Mouse (Mus musculus): ENCODE results near the gene Babam2.

The Babam2 gene

GRCm38 (mm10) chr5:32077139-32077538 lies 379.7 kb downstream of the Babam2 start:
- DNase-seq (ENCODE audit: low spot score), result no peak

- DNase-seq (ENCODE audit: low spot score), result no peak
These were observed 381.5 kb downstream of the Babam2 start for GRCm38 (mm10) chr5:32078986-32079385.

- DNase-seq (ENCODE audit: low spot score), result no peak
These were observed 383.2 kb downstream of the Babam2 start for GRCm38 (mm10) chr5:32080490-32081219.

GRCm38 (mm10) chr5:32084401-32084804 lies 386.9 kb downstream of the Babam2 start:
- DNase-seq (ENCODE audit: low spot score), result no peak

- DNase-seq (ENCODE audit: low spot score), result no peak
These were observed 388.1 kb downstream of the Babam2 start for GRCm38 (mm10) chr5:32085566-32085965.

- no peak for DNase-seq (ENCODE audit: low spot score)
These were observed 388.5 kb downstream of the Babam2 start for GRCm38 (mm10) chr5:32085971-32086370.

- DNase-seq (ENCODE audit: low spot score), result no peak
These were observed 389.1 kb downstream of the Babam2 start for GRCm38 (mm10) chr5:32086526-32087090.

- no peak for DNase-seq (ENCODE audit: low spot score)
These were observed 392.0 kb downstream of the Babam2 start for GRCm38 (mm10) chr5:32089481-32089880.

- DNase-seq (ENCODE audit: low spot score), result no peak
These were observed 394.8 kb downstream of the Babam2 start for GRCm38 (mm10) chr5:32092281-32092680.

- DNase-seq (ENCODE audit: low spot score), result no peak
These were observed 401.2 kb downstream of the Babam2 start for GRCm38 (mm10) chr5:32098691-32099090.

GRCm38 (mm10) chr5:32102484-32102883 lies 405.0 kb downstream of the Babam2 start:
- DNase-seq (ENCODE audit: low spot score), result no peak

- no peak for DNase-seq (ENCODE audit: low spot score)
These were observed 405.5 kb downstream of the Babam2 start for GRCm38 (mm10) chr5:32102971-32103431.

GRCm38 (mm10) chr5:32103545-32103944 lies 406.1 kb downstream of the Babam2 start:
- no peak for DNase-seq (ENCODE audit: low spot score)

GRCm38 (mm10) chr5:32104119-32104990 lies 406.9 kb downstream of the Babam2 start:
- no peak for DNase-seq (ENCODE audit: low spot score)

- no peak for DNase-seq (ENCODE audit: low spot score)
These were observed 409.1 kb downstream of the Babam2 start for GRCm38 (mm10) chr5:32106473-32107140.

GRCm38 (mm10) chr5:32110651-32111050 lies 413.2 kb downstream of the Babam2 start:
- DNase-seq (ENCODE audit: low spot score), result no peak

- no peak for DNase-seq (ENCODE audit: low spot score)
These were observed 414.9 kb downstream of the Babam2 start for GRCm38 (mm10) chr5:32112206-32112916.

GRCm38 (mm10) chr5:32120901-32121376 lies 423.5 kb downstream of the Babam2 start:
- DNase-seq (ENCODE audit: low spot score), result no peak

GRCm38 (mm10) chr5:32121936-32122335 lies 424.5 kb downstream of the Babam2 start:
- DNase-seq (ENCODE audit: low spot score), result no peak

GRCm38 (mm10) chr5:32122363-32122762 lies 424.9 kb downstream of the Babam2 start:
- DNase-seq (ENCODE audit: low spot score), result no peak

GRCm38 (mm10) chr5:32124957-32125356 lies 427.5 kb downstream of the Babam2 start:
- DNase-seq (ENCODE audit: low spot score), result no peak

Data from retina, embryonic 14.5 days (tissue).